Mouse (Mus musculus) myocyte (in vitro differentiated cells): ENCODE measurements at regions not wholly inside any gene's neighbourhood (a gene's known extent, or its start where the extent isn't known, plus 50 kb on each side); places are given as distances from the start of the nearest gene placed in this dataset.

Source experiments
- MAX ChIP-seq: IDR thresholded peaks from one replicate; pipeline ENCODE4 v1.6.1; 2011; ENCODE audit warnings: low read depth, mild to moderate bottlenecking, control low read depth
- POLR2A ChIP-seq: IDR thresholded peaks from one replicate; pipeline ENCODE4 v1.6.1; 2011; ENCODE audit warnings: low read depth, mild to moderate bottlenecking, control low read depth, moderate library complexity; ENCODE audit not compliant: insufficient read length

DNA sequence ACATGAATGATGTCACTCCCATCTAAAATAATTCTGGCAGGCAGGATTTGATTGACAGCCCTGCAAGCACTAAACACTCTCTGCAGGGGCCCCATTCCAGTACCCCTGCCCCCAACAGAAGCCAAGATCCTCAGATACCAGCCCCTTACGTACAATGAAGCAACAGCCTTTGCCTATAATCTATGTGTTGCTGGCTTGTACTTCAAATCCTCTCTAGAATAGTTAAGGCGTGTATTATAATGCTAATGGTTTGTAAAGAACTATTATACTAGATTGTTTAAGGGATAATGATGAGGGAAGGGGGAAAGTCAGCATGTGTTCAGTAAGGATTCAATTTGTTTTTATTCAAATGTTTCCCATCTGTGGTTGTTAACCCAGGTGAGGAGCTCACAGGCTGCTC is 190.7 kb downstream of the Gm19410 start:
- TF ChIP-seq POLR2A (no peak), MAX (no peak)
